Mouse (Mus musculus): ENCODE data around the gene 4932438H23Rik.

GRCm38 (mm10) chr16:91055150-91055549 lies 39.8 kb downstream of the 4932438H23Rik start:
- no peak for TF ChIP-seq CTCF (conservative IDR thresholded peaks at IDR 0.05; ENCODE audit: low read length)
- no peak for TF ChIP-seq NANOG (IDR thresholded peaks at IDR 0.05; ENCODE audit: borderline replicate concordance, low read length)
- TF ChIP-seq POU5F1 (IDR thresholded peaks at IDR 0.05; ENCODE audit: borderline replicate concordance, low read length), result no peak

All from E14TG2a.4 (cell line).